Mouse (Mus musculus) midbrain, embryonic 13.5 days (tissue): Measurements from ENCODE around the gene Osgin1. TPM values are rescaled to one million over a fixed set of nuclear protein-coding genes. Genes with fewer than 3 reads are reported as not detected.
A peak's percentile ranks its signal among the peaks of the same experiment; 100 is the strongest.

ENCODE experiments used
- ATAC-seq: fragments of 200-750 bp; cut with Nextera tagmentation; 2 replicates; pipeline ENCODE4 v1.8.0; 2017; ENCODE audit warnings: mild to moderate bottlenecking, moderate TSS enrichment, moderate library complexity
- H3K27ac ChIP-seq: fragments of 300-500 bp; sonication (generic); 2 replicates; pipeline ENCODE4 v1.5.1; 2015; ENCODE audit warnings: inconsistent platforms, mild to moderate bottlenecking, moderate library complexity
- H3K27me3 ChIP-seq: fragments of 300-500 bp; sonication (generic); 2 replicates; pipeline ENCODE4 v1.6.1; 2015; ENCODE audit warnings: mild to moderate bottlenecking, inconsistent platforms
- H3K36me3 ChIP-seq: fragments of 300-500 bp; sonication (generic); 2 replicates; pipeline ENCODE4 v1.6.1; 2015; ENCODE audit warnings: mild to moderate bottlenecking, inconsistent platforms
- H3K4me1 ChIP-seq: fragments of 300-500 bp; sonication (generic); replicated peaks from 2 replicates; pipeline ENCODE4 v1.6.1; 2015; ENCODE audit warnings: inconsistent platforms
- H3K4me2 ChIP-seq: fragments of 300-500 bp; sonication (generic); replicated peaks from 2 replicates; pipeline ENCODE4 v1.6.1; 2015; ENCODE audit warnings: moderate library complexity, mild to moderate bottlenecking, inconsistent platforms
- H3K4me3 ChIP-seq: fragments of 300-500 bp; sonication (generic); replicated peaks from 2 replicates; pipeline ENCODE4 v1.5.1; 2015; ENCODE audit warnings: mild to moderate bottlenecking, inconsistent platforms
- H3K9ac ChIP-seq: fragments of 300-500 bp; sonication (generic); replicated peaks from 2 replicates; pipeline ENCODE4 v1.6.1; 2015; ENCODE audit warnings: mild to moderate bottlenecking, inconsistent platforms
- H3K9me3 ChIP-seq: fragments of 300-500 bp; sonication (generic); 2 replicates; pipeline ENCODE4 v1.6.1; 2016; ENCODE audit warnings: mild to moderate bottlenecking, inconsistent platforms
- WGBS: fragments of 180-500 bp; shearing (Covaris S2); methylation state at CpG from one replicate; pipeline ENCODE4 v1.1.7; 2015; 5-methylcytosine and 5-hydroxymethylcytosine counted together
- polyA plus RNA-seq: library from polyadenylated mRNA; unstranded; fragments of >200 nt; fragmentation: Nextera tagmentation; extraction: Ambion mirVana; gene quantifications from 2 replicates; pipeline ENCODE4 v1.2.1, GENCODE M21; 2015

The Osgin1 gene
- polyA plus RNA-seq, 1 experiment from 2014 or later: 0.28 TPM

GRCm38 (mm10) chr8:119446990-119447780, 13.3 kb downstream of the Osgin1 start:
- Histone ChIP-seq H3K9me3 (no peaks in the 10 kb centered on the region), H3K4me3 (peak overlapping the region; percentile 60), H3K9ac (peak overlapping the region; percentile 77), H3K27me3 (peaks cover 40% of the 10 kb centered on the region), H3K36me3 (no peaks in the 10 kb centered on the region), H3K4me2 (peak overlapping the region; percentile 83), H3K4me1 (peaks cover 21% of the 10 kb centered on the region), H3K27ac (no peak overlapping the region)
- under 1% methylated on average over 56 of the region's 80 CpGs for WGBS
- ATAC-seq: peak; percentile 68

GRCm38 (mm10) chr8:119447781-119448170, 13.9 kb downstream of the Osgin1 start:
- ATAC-seq: peak; percentile 6
- 1% methylated on average over 17 of the region's 17 CpGs for WGBS

GRCm38 (mm10) chr8:119449627-119450026, 15.7 kb downstream of the Osgin1 start:
- no peaks in the 10 kb centered on the region for H3K9me3 ChIP-seq
- H3K36me3 ChIP-seq: 0 out of 2 replicates have a peak, but pooled peaks cover 3% of the 10 kb centered on the region
- peak overlapping the region; percentile 14 for H3K9ac ChIP-seq
- no peak overlapping the region for H3K27ac ChIP-seq
- peak overlapping the region; percentile 83; the same call in 1 of the 2 replicates for H3K4me2 ChIP-seq
- H3K27me3 ChIP-seq: peaks cover 32% of the 10 kb centered on the region
- ATAC-seq: no peak
- H3K4me1 ChIP-seq: peaks cover 21% of the 10 kb centered on the region
- no peak overlapping the region for H3K4me3 ChIP-seq
- 79% methylated on average over 12 of the region's 12 CpGs for WGBS

More at GRCm38 (mm10) chr8:119447781-119448170, 13.9 kb downstream of the Osgin1 start:
- Histone ChIP-seq H3K36me3 (no peaks in the 10 kb centered on the region), H3K27me3 (peaks cover 34% of the 10 kb centered on the region), H3K4me3 (peak overlapping the region; percentile 60), H3K4me1 (peaks cover 21% of the 10 kb centered on the region), H3K9me3 (no peaks in the 10 kb centered on the region), H3K27ac (no peak overlapping the region), H3K4me2 (peak overlapping the region; percentile 83), H3K9ac (peak overlapping the region; percentile 77)

- peaks cover 19% of the 10 kb centered on the region for H3K4me1 ChIP-seq
- WGBS: 93% methylated on average over 4 of the region's 4 CpGs
- no peak overlapping the region for H3K4me2 ChIP-seq
- 0 out of 2 replicates have a peak, but pooled peaks cover 3% of the 10 kb centered on the region for H3K36me3 ChIP-seq
- ATAC-seq: no peak
- peaks cover 21% of the 10 kb centered on the region for H3K27me3 ChIP-seq
- H3K9me3 ChIP-seq: no peaks in the 10 kb centered on the region
- no peak overlapping the region for H3K4me3 ChIP-seq
- H3K27ac ChIP-seq: no peak overlapping the region
- no peak overlapping the region for H3K9ac ChIP-seq
Observed at GRCm38 (mm10) chr8:119451131-119451530, 17.2 kb downstream of the Osgin1 start.

GRCm38 (mm10) chr8:119452919-119453318, 19.0 kb downstream of the Osgin1 start:
- H3K4me1 ChIP-seq: peaks cover 9% of the 10 kb centered on the region; the same call in 1 of the 2 replicates
- no peak overlapping the region for H3K9ac ChIP-seq
- 0 out of 2 replicates have a peak, but pooled peaks cover 3% of the 10 kb centered on the region for H3K36me3 ChIP-seq
- H3K4me3 ChIP-seq: no peak overlapping the region
- H3K27me3 ChIP-seq: peaks cover 21% of the 10 kb centered on the region
- H3K4me2 ChIP-seq: no peak overlapping the region
- ATAC-seq: no peak
- 88% methylated on average over 5 of the region's 5 CpGs for WGBS
- no peak overlapping the region for H3K27ac ChIP-seq
- no peaks in the 10 kb centered on the region for H3K9me3 ChIP-seq

GRCm38 (mm10) chr8:119456045-119456444, 22.1 kb downstream of the Osgin1 start:
- WGBS: 91% methylated on average over 5 of the region's 5 CpGs
- ATAC-seq: no peak
- Histone ChIP-seq H3K9me3 (no peaks in the 10 kb centered on the region), H3K4me1 (peaks cover 16% of the 10 kb centered on the region), H3K36me3 (0 out of 2 replicates have a peak, but pooled peaks cover 3% of the 10 kb centered on the region), H3K27me3 (no peaks in the 10 kb centered on the region), H3K27ac (no peak overlapping the region), H3K9ac (no peak overlapping the region), H3K4me2 (no peak overlapping the region), H3K4me3 (no peak overlapping the region)

GRCm38 (mm10) chr8:119459724-119460123, 25.8 kb downstream of the Osgin1 start:
- H3K27ac ChIP-seq: peak overlapping the region; percentile 70
- peaks cover 39% of the 10 kb centered on the region for H3K4me1 ChIP-seq
- H3K9me3 ChIP-seq: no peaks in the 10 kb centered on the region
- H3K4me2 ChIP-seq: peak overlapping the region; percentile 25
- peaks cover 2% of the 10 kb centered on the region; the same call in 1 of the 2 replicates for H3K27me3 ChIP-seq
- 0 out of 2 replicates have a peak overlapping the region, but pooled peaks have one; percentile 19 for H3K9ac ChIP-seq
- WGBS: 25% methylated on average over 16 of the region's 16 CpGs
- no peak overlapping the region for H3K4me3 ChIP-seq
- ATAC-seq: peak; percentile 66
- H3K36me3 ChIP-seq: no peaks in the 10 kb centered on the region

GRCm38 (mm10) chr8:119461356-119461755, 27.4 kb downstream of the Osgin1 start:
- no peak overlapping the region for H3K4me2 ChIP-seq
- 68% methylated on average over 9 of the region's 9 CpGs for WGBS
- peaks cover 12% of the 10 kb centered on the region for H3K27me3 ChIP-seq
- no peak overlapping the region for H3K9ac ChIP-seq
- H3K4me3 ChIP-seq: no peak overlapping the region
- no peaks in the 10 kb centered on the region for H3K9me3 ChIP-seq
- no peak for ATAC-seq
- no peaks in the 10 kb centered on the region for H3K36me3 ChIP-seq
- H3K27ac ChIP-seq: no peak overlapping the region
- H3K4me1 ChIP-seq: peaks cover 56% of the 10 kb centered on the region

- Histone ChIP-seq H3K9ac (no peak overlapping the region), H3K27ac (no peak overlapping the region), H3K9me3 (no peaks in the 10 kb centered on the region), H3K4me2 (no peak overlapping the region), H3K4me3 (no peak overlapping the region), H3K27me3 (peaks cover 12% of the 10 kb centered on the region), H3K4me1 (peaks cover 63% of the 10 kb centered on the region), H3K36me3 (no peaks in the 10 kb centered on the region; the same call in 1 of the 2 replicates)
- 45% methylated on average over 7 of the region's 7 CpGs for WGBS
- no peak for ATAC-seq
Observed at GRCm38 (mm10) chr8:119463709-119464108, 29.8 kb downstream of the Osgin1 start.

GRCm38 (mm10) chr8:119466105-119466504, 32.2 kb downstream of the Osgin1 start:
- ATAC-seq: peak; percentile 54
- peaks cover 12% of the 10 kb centered on the region for H3K27me3 ChIP-seq
- H3K4me3 ChIP-seq: no peak overlapping the region
- no peak overlapping the region for H3K27ac ChIP-seq
- H3K9ac ChIP-seq: peak overlapping the region; percentile 29; the same call in 1 of the 2 replicates
- no peaks in the 10 kb centered on the region for H3K9me3 ChIP-seq
- H3K36me3 ChIP-seq: no peaks in the 10 kb centered on the region; the same call in 1 of the 2 replicates
- peak overlapping the region; percentile 45 for H3K4me2 ChIP-seq
- peaks cover 46% of the 10 kb centered on the region for H3K4me1 ChIP-seq
- WGBS: 2% methylated on average over 18 of the region's 18 CpGs

- peaks cover 40% of the 10 kb centered on the region for H3K4me1 ChIP-seq
- no peak overlapping the region for H3K4me3 ChIP-seq
- no peak overlapping the region for H3K9ac ChIP-seq
- H3K36me3 ChIP-seq: no peaks in the 10 kb centered on the region; the same call in 1 of the 2 replicates
- no peaks in the 10 kb centered on the region for H3K9me3 ChIP-seq
- 0 out of 2 replicates have a peak overlapping the region, but pooled peaks have one; percentile 45 for H3K4me2 ChIP-seq
- peaks cover 12% of the 10 kb centered on the region for H3K27me3 ChIP-seq
- ATAC-seq: no peak
- H3K27ac ChIP-seq: 0 out of 2 replicates have a peak overlapping the region, but pooled peaks have one; percentile 41
- WGBS: 71% methylated on average over 10 of the region's 10 CpGs
Observed at GRCm38 (mm10) chr8:119466794-119467193, 32.9 kb downstream of the Osgin1 start.

- Histone ChIP-seq H3K36me3 (no peaks in the 10 kb centered on the region; the same call in 1 of the 2 replicates), H3K4me2 (no peak overlapping the region), H3K27me3 (peaks cover 12% of the 10 kb centered on the region), H3K9ac (no peak overlapping the region), H3K4me1 (peaks cover 40% of the 10 kb centered on the region), H3K27ac (no peak overlapping the region), H3K4me3 (no peak overlapping the region), H3K9me3 (no peaks in the 10 kb centered on the region)
- ATAC-seq: no peak
- WGBS: 96% methylated on average over 8 of the region's 8 CpGs
Observed at GRCm38 (mm10) chr8:119468091-119468490, 34.2 kb downstream of the Osgin1 start.
